In genomic region chr9:75236416-75237308, GRCm38 (mm10) we compare ENCODE assay signal across 11 mouse cellular contexts. TPM values are rescaled to one million over a fixed set of nuclear protein-coding genes. Genes with fewer than 3 reads are reported as not detected.
DNase-seq lines count a peak whose midpoint lies in the region; ATAC-seq and TF ChIP-seq lines count a peak whose summit lies in the region.
"Had no signal": no experiment of that assay in that cellular context is flagged by ENCODE, and none has a peak within 500 bp of the region (broad histone marks: within the 10 kb centered on the region; RNA-seq: fewer than 3 reads in every experiment).

No protein-coding gene starts in this region.

- no peak overlapping the region for H3K27ac ChIP-seq in neural tube, embryonic 15.5 days (replicated peaks)
- H3K27ac ChIP-seq in lung, embryonic 14.5 days (ENCODE audit: low read depth): peak overlapping the region; percentile 88
- H3K27ac ChIP-seq in hindbrain, postnatal 0 days: no peak overlapping the region
- H3K27ac ChIP-seq: neural tube, embryonic 12.5 days had no signal

- WGBS in neural tube, embryonic 15.5 days: 90% methylated on average over 12 of the region's 12 CpGs
- WGBS in lung, embryonic 14.5 days: 53% methylated on average over 12 of the region's 12 CpGs
- 86% methylated on average over 12 of the region's 12 CpGs for WGBS in hindbrain, postnatal 0 days

- no peak overlapping the region for H3K4me3 ChIP-seq in neural tube, embryonic 15.5 days (replicated peaks)
- H3K4me3 ChIP-seq in lung, embryonic 14.5 days (ENCODE audit: low read depth, low read length): no peak overlapping the region
- no peak overlapping the region for H3K4me3 ChIP-seq in hindbrain, postnatal 0 days (ENCODE audit: low read length)
- H3K4me3 ChIP-seq: megakaryocyte, embryonic 14.5 days; neural tube, embryonic 12.5 days had no signal

- no peak overlapping the region for H3K9ac ChIP-seq in neural tube, embryonic 15.5 days (replicated peaks)
- H3K9ac ChIP-seq in lung, embryonic 14.5 days: no peak overlapping the region
- H3K9ac ChIP-seq in hindbrain, postnatal 0 days (replicated peaks; ENCODE audit: low read length): no peak overlapping the region
- H3K9ac ChIP-seq: neural tube, embryonic 12.5 days had no signal

- peaks cover 9% of the 10 kb centered on the region for H3K4me1 ChIP-seq in neural tube, embryonic 15.5 days
- H3K4me1 ChIP-seq in lung, embryonic 14.5 days (ENCODE audit: insufficient read depth): peaks cover 5% of the 10 kb centered on the region; the same call in 1 of the 2 replicates
- H3K4me1 ChIP-seq in hindbrain, postnatal 0 days (ENCODE audit: insufficient read depth, low read length): peaks cover 6% of the 10 kb centered on the region; the same call in 1 of the 2 replicates

- ATAC-seq in neural tube, embryonic 15.5 days (ENCODE audit: low FRiP score): no peak
- ATAC-seq in lung, embryonic 14.5 days (ENCODE audit: insufficient read depth): peak; percentile 86
- no peak for ATAC-seq in hindbrain, postnatal 0 days
- ATAC-seq: forebrain, embryonic 14.5 days had no signal

- no peaks in the 10 kb centered on the region for H3K36me3 ChIP-seq in neural tube, embryonic 15.5 days
- H3K36me3 ChIP-seq in lung, embryonic 14.5 days (ENCODE audit: insufficient read depth): no peaks in the 10 kb centered on the region
- H3K36me3 ChIP-seq in hindbrain, postnatal 0 days (ENCODE audit: insufficient read depth, low read length): no peaks in the 10 kb centered on the region
- H3K36me3 ChIP-seq: neural tube, embryonic 12.5 days had no signal

- H3K9me3 ChIP-seq in neural tube, embryonic 15.5 days (replicated peaks): no peaks in the 10 kb centered on the region
- no peaks in the 10 kb centered on the region for H3K9me3 ChIP-seq in lung, embryonic 14.5 days (ENCODE audit: low read depth, low read length)
- no peaks in the 10 kb centered on the region for H3K9me3 ChIP-seq in hindbrain, postnatal 0 days (ENCODE audit: low read length)
- H3K9me3 ChIP-seq: neural tube, embryonic 12.5 days had no signal

- H3K27me3 ChIP-seq in neural tube, embryonic 15.5 days (replicated peaks): peaks cover 23% of the 10 kb centered on the region
- peaks cover 8% of the 10 kb centered on the region; the same call in 1 of the 2 replicates for H3K27me3 ChIP-seq in lung, embryonic 14.5 days (ENCODE audit: insufficient read depth, low read length)
- peaks cover 6% of the 10 kb centered on the region; the same call in 1 of the 2 replicates for H3K27me3 ChIP-seq in hindbrain, postnatal 0 days (ENCODE audit: insufficient read depth, low read length)

- DNase-seq in embryo, embryonic 10 days (ENCODE audit: low spot score): peak; percentile 39
- DNase-seq in embryo, embryonic 11 days: no peak
- DNase-seq in neural tube, embryonic 10.5 days (ENCODE audit: extremely low spot score, low spot score): peak; percentile 14
- DNase-seq in lung, embryonic 14.5 days: peak; percentile 66
- DNase-seq in yolk sac, embryonic 10.5 days (ENCODE audit: low spot score): peak; percentile 73
- DNase-seq in hindbrain, postnatal 0 days (ENCODE audit: low spot score): no peak
- DNase-seq in gastrocnemius, adult 8-10 months (ENCODE audit: low spot score in 2 of 2): no peak

- no peak for TF ChIP-seq CTCF in lung, embryonic 14.5 days (IDR thresholded peaks at IDR 0.05; ENCODE audit: low read depth)
- TF ChIP-seq CTCF in hindbrain, postnatal 0 days (IDR thresholded peaks at IDR 0.05; ENCODE audit: low read depth): no peak

- H3K4me2 ChIP-seq in neural tube, embryonic 15.5 days: no peak overlapping the region
- peak overlapping the region; percentile 41 for H3K4me2 ChIP-seq in lung, embryonic 14.5 days
- no peak overlapping the region for H3K4me2 ChIP-seq in hindbrain, postnatal 0 days (ENCODE audit: low read depth, low read length)
- H3K4me2 ChIP-seq: neural tube, embryonic 12.5 days had no signal

RNA-seq across cellular contexts. Expression of gene Myo5c, which starts 4.8 kb away (rescaled TPM):
- 0.33 and 0.97 TPM in 2 replicates for polyA plus RNA-seq in neural tube, embryonic 15.5 days (2015; fragmentation: Nextera tagmentation; extraction: Ambion mirVana)
- polyA plus RNA-seq in lung, embryonic 14.5 days (2014; fragmentation: Nextera tagmentation; extraction: Ambion mirVana): 28.9 and 29.9 TPM in 2 replicates
- 0.26 and 0.75 TPM in 2 replicates for total RNA-seq in hindbrain, postnatal 0 days (2014; rRNA removed)
- 0.30 and 0.44 TPM in 2 replicates for polyA plus RNA-seq in hindbrain, postnatal 0 days (2015; fragmentation: Nextera tagmentation; extraction: Ambion mirVana)
- total RNA-seq in gastrocnemius, adult 8-10 months (2022): 10 to 100 TPM in 1 of 4 experiments, 1 to 10 TPM in 3; 7.2 to 12.8 (median 8.8) TPM

Comparison
In these comparisons a context has a peak if more than half of its experiments do, and no peak if none do; other contexts are left out.
1. DNase-seq: peak in embryo, embryonic 10 days (single experiment), neural tube, embryonic 10.5 days (single experiment), lung, embryonic 14.5 days (single experiment) and yolk sac, embryonic 10.5 days (single experiment); none in embryo, embryonic 11 days (single experiment), hindbrain, postnatal 0 days (single experiment) and gastrocnemius, adult 8-10 months (0 of 2).
2. RNA of gene Myo5c, which starts 4.8 kb away (polyA plus RNA-seq): 28.9 to 29.9 TPM in lung, embryonic 14.5 days; 0.33 to 0.97 TPM in neural tube, embryonic 15.5 days and 0.30 to 0.44 TPM in hindbrain, postnatal 0 days; every median in the first group is over 10 times any median in the second.